In the genomic region with DNA sequence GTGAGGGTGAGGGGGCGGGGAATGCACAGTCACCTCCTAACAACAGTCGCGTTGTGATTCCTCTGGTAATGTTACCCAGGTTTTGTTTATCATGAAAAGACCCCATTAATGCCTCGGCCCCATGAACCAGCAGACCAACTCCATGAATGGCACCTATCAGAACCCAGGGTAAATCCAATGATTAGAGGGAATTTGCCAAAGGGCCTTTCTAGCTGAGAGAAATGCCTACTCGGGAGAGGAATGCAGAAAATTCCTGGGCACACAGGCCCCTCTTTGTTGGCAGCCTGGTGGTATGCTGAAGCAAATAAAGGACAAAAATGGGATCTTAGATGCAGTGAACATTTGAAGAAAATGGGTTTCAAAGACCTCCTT, we compare ENCODE assay signal across 9 mouse cellular contexts. TPM values are rescaled to one million over a fixed set of nuclear protein-coding genes. Genes with fewer than 3 reads are reported as not detected.
DNase-seq lines count a peak whose midpoint lies in the region; ATAC-seq and TF ChIP-seq lines count a peak whose summit lies in the region.
"Had no signal": no experiment of that assay in that cellular context is flagged by ENCODE, and none has a peak within 500 bp of the region (broad histone marks: within the 10 kb centered on the region; RNA-seq: fewer than 3 reads in every experiment).

No protein-coding gene starts in this region.

- TF ChIP-seq EP300 in lung, postnatal 0 days (IDR thresholded peaks at IDR 0.05), result no peak

- peak overlapping the region; percentile 90 for H3K27ac ChIP-seq in lung, embryonic 14.5 days (ENCODE audit: low read depth)
- no peak overlapping the region for H3K27ac ChIP-seq in lung, postnatal 0 days (ENCODE audit: low read length)
- H3K27ac ChIP-seq in forebrain, embryonic 11.5 days (ENCODE audit: low read depth, low read length), result peak overlapping the region; percentile 93
- no peak overlapping the region for H3K27ac ChIP-seq in intestine, postnatal 0 days (ENCODE audit: low read depth, low read length)
- peak overlapping the region; percentile 79 for H3K27ac ChIP-seq in neural tube, embryonic 15.5 days (replicated peaks)

- peak overlapping the region; percentile 18; the same call in 1 of the 2 replicates for H3K4me2 ChIP-seq in lung, embryonic 14.5 days
- H3K4me2 ChIP-seq in lung, postnatal 0 days (replicated peaks; ENCODE audit: low read depth, low read length), result no peak overlapping the region
- H3K4me2 ChIP-seq in forebrain, embryonic 11.5 days (ENCODE audit: low read depth, low read length, severe bottlenecking), result 0 out of 2 replicates have a peak overlapping the region, but pooled peaks have one; percentile 41
- H3K4me2 ChIP-seq in intestine, postnatal 0 days (replicated peaks; ENCODE audit: low read depth), result peak overlapping the region; percentile 61; the same call in 1 of the 2 replicates
- H3K4me2 ChIP-seq in neural tube, embryonic 15.5 days, result no peak overlapping the region; the same call in 1 of the 2 replicates

- H3K9ac ChIP-seq in lung, embryonic 14.5 days, result no peak overlapping the region
- no peak overlapping the region for H3K9ac ChIP-seq in lung, postnatal 0 days (replicated peaks; ENCODE audit: low read depth)
- no peak overlapping the region for H3K9ac ChIP-seq in forebrain, embryonic 11.5 days (ENCODE audit: low read length)
- no peak overlapping the region for H3K9ac ChIP-seq in intestine, postnatal 0 days (ENCODE audit: low read depth, low read length)
- no peak overlapping the region for H3K9ac ChIP-seq in neural tube, embryonic 15.5 days (replicated peaks)

- H3K4me1 ChIP-seq in lung, embryonic 14.5 days (ENCODE audit: insufficient read depth), result peaks cover 42% of the 10 kb centered on the region
- H3K4me1 ChIP-seq in lung, postnatal 0 days (ENCODE audit: insufficient read depth, low read depth, low read length), result peaks cover 5% of the 10 kb centered on the region; the same call in 1 of the 2 replicates
- H3K4me1 ChIP-seq in forebrain, embryonic 11.5 days (replicated peaks; ENCODE audit: control insufficient read depth, insufficient read depth, low read length), result peaks cover 41% of the 10 kb centered on the region
- H3K4me1 ChIP-seq in intestine, postnatal 0 days (replicated peaks; ENCODE audit: control insufficient read depth, insufficient read depth, low read length), result peaks cover 12% of the 10 kb centered on the region
- peaks cover 58% of the 10 kb centered on the region for H3K4me1 ChIP-seq in neural tube, embryonic 15.5 days

- no peaks in the 10 kb centered on the region for H3K9me3 ChIP-seq in lung, embryonic 14.5 days (ENCODE audit: low read depth, low read length)
- H3K9me3 ChIP-seq in lung, postnatal 0 days (ENCODE audit: low read length), result no peaks in the 10 kb centered on the region
- no peaks in the 10 kb centered on the region for H3K9me3 ChIP-seq in forebrain, embryonic 11.5 days (ENCODE audit: control insufficient read depth, low read length)
- H3K9me3 ChIP-seq in intestine, postnatal 0 days (ENCODE audit: control insufficient read depth), result no peaks in the 10 kb centered on the region
- H3K9me3 ChIP-seq in neural tube, embryonic 15.5 days (replicated peaks), result no peaks in the 10 kb centered on the region

- no peak for TF ChIP-seq CTCF in lung, embryonic 14.5 days (IDR thresholded peaks at IDR 0.05; ENCODE audit: low read depth)
- no peak for TF ChIP-seq CTCF in lung, postnatal 0 days (IDR thresholded peaks at IDR 0.05)
- TF ChIP-seq CTCF in intestine, postnatal 0 days (IDR thresholded peaks at IDR 0.05; ENCODE audit: low read depth), result no peak

- DNase-seq in lung, embryonic 14.5 days, result no peak
- DNase-seq in lung, postnatal 0 days (ENCODE audit: low spot score), result no peak
- peak; percentile 73 for DNase-seq in forebrain, embryonic 11.5 days (ENCODE audit: low spot score)
- DNase-seq in spleen, postnatal 14 days (ENCODE audit: low spot score in 2 of 2), result no peak
- DNase-seq in cerebellum, postnatal 14 days, result no peak
- DNase-seq: thymus, postnatal 14 days had no signal

- 48% methylated on average over 5 of the region's 5 CpGs for WGBS in lung, embryonic 14.5 days
- 53% methylated on average over 5 of the region's 5 CpGs for WGBS in lung, postnatal 0 days
- 4% methylated on average over 5 of the region's 5 CpGs for WGBS in forebrain, embryonic 11.5 days
- WGBS in intestine, postnatal 0 days, result 24% methylated on average over 5 of the region's 5 CpGs
- WGBS in neural tube, embryonic 15.5 days, result 19% methylated on average over 5 of the region's 5 CpGs

- ATAC-seq in lung, embryonic 14.5 days (ENCODE audit: insufficient read depth), result 0 out of 2 replicates have a peak, but pooled peaks have one; percentile 3
- no peak for ATAC-seq in lung, postnatal 0 days
- ATAC-seq in forebrain, embryonic 11.5 days (replicated peaks; ENCODE audit: low FRiP score), result peak; percentile 88
- peak; percentile 7; the same call in 1 of the 2 replicates for ATAC-seq in intestine, postnatal 0 days
- 0 out of 2 replicates have a peak, but pooled peaks have one; percentile 25 for ATAC-seq in neural tube, embryonic 15.5 days (ENCODE audit: low FRiP score)
- ATAC-seq: inflammation-experienced regulatory T-cells, adult 6 months had no signal

- peaks cover 3% of the 10 kb centered on the region; the same call in 1 of the 2 replicates for H3K36me3 ChIP-seq in lung, embryonic 14.5 days (ENCODE audit: insufficient read depth)
- H3K36me3 ChIP-seq in lung, postnatal 0 days (ENCODE audit: insufficient read depth, low read length), result no peaks in the 10 kb centered on the region
- H3K36me3 ChIP-seq in forebrain, embryonic 11.5 days (ENCODE audit: control insufficient read depth, insufficient read depth, low read length), result peaks cover 6% of the 10 kb centered on the region
- no peaks in the 10 kb centered on the region for H3K36me3 ChIP-seq in intestine, postnatal 0 days (ENCODE audit: control insufficient read depth, insufficient read depth)
- no peaks in the 10 kb centered on the region for H3K36me3 ChIP-seq in neural tube, embryonic 15.5 days

- H3K27me3 ChIP-seq in lung, embryonic 14.5 days (ENCODE audit: insufficient read depth, low read length), result no peaks in the 10 kb centered on the region
- no peaks in the 10 kb centered on the region for H3K27me3 ChIP-seq in lung, postnatal 0 days (replicated peaks; ENCODE audit: insufficient read depth, low read length)
- H3K27me3 ChIP-seq in forebrain, embryonic 11.5 days (ENCODE audit: control insufficient read depth, insufficient read depth, low read length), result no peaks in the 10 kb centered on the region
- no peaks in the 10 kb centered on the region; the same call in 1 of the 2 replicates for H3K27me3 ChIP-seq in intestine, postnatal 0 days (replicated peaks; ENCODE audit: control insufficient read depth, insufficient read depth, low read length)
- no peaks in the 10 kb centered on the region for H3K27me3 ChIP-seq in neural tube, embryonic 15.5 days (replicated peaks)

- no peak overlapping the region for H3K4me3 ChIP-seq in lung, embryonic 14.5 days (ENCODE audit: low read depth, low read length)
- H3K4me3 ChIP-seq in lung, postnatal 0 days (ENCODE audit: low read depth, low read length), result no peak overlapping the region
- no peak overlapping the region for H3K4me3 ChIP-seq in forebrain, embryonic 11.5 days (ENCODE audit: low read depth, low read length)
- no peak overlapping the region for H3K4me3 ChIP-seq in intestine, postnatal 0 days (ENCODE audit: low read depth, low read length)
- no peak overlapping the region for H3K4me3 ChIP-seq in neural tube, embryonic 15.5 days (replicated peaks)

RNA-seq across cellular contexts. Expression of a gene that starts 59.2 kb away (rescaled TPM):
- 13.8 and 13.9 TPM in 2 replicates for polyA plus RNA-seq in lung, embryonic 14.5 days (2014; fragmentation: Nextera tagmentation; extraction: Ambion mirVana)
- polyA plus RNA-seq in lung, postnatal 0 days (2015; fragmentation: Nextera tagmentation; extraction: Ambion mirVana), result 2.2 and 3.0 TPM in 2 replicates
- 84.3 and 91.9 TPM in 2 replicates for polyA plus RNA-seq in forebrain, embryonic 11.5 days (2014; fragmentation: Nextera tagmentation; extraction: Ambion mirVana)
- polyA plus RNA-seq in intestine, postnatal 0 days (2015; fragmentation: Nextera tagmentation; extraction: Ambion mirVana), result 4.3 TPM in 2 replicates
- 3.2 and 7.5 TPM in 2 replicates for polyA plus RNA-seq in neural tube, embryonic 15.5 days (2015; fragmentation: Nextera tagmentation; extraction: Ambion mirVana)

Comparison
In these comparisons a context has a peak if more than half of its experiments do, and no peak if none do; other contexts are left out.
1. H3K27ac ChIP-seq: peak in lung, embryonic 14.5 days (single experiment), forebrain, embryonic 11.5 days (single experiment) and neural tube, embryonic 15.5 days (single experiment); none in lung, postnatal 0 days (single experiment) and intestine, postnatal 0 days (single experiment).
2. H3K4me2 ChIP-seq: peak in lung, embryonic 14.5 days (single experiment), forebrain, embryonic 11.5 days (single experiment) and intestine, postnatal 0 days (single experiment); none in lung, postnatal 0 days (single experiment) and neural tube, embryonic 15.5 days (single experiment).